Mouse (Mus musculus) brown adipose tissue, adult 24 weeks (tissue): ENCODE results near the gene Itga1. TPM values are rescaled to one million over a fixed set of nuclear protein-coding genes. Genes with fewer than 3 reads are reported as not detected.

Experiments
- H3K27ac ChIP-seq: fragments of 200-500 bp; replicated peaks from 2 replicates; pipeline ENCODE4 v1.5.1; 2012; ENCODE audit warnings: low read depth, mild to moderate bottlenecking, low read length
- H3K4me1 ChIP-seq: fragments of 200-500 bp; 2 replicates; pipeline ENCODE4 v1.6.1; 2012; ENCODE audit warnings: low read length, mixed read lengths; ENCODE audit not compliant: control insufficient read depth, insufficient read depth, insufficient read length
- H3K4me3 ChIP-seq: fragments of 200-500 bp; 2 replicates; pipeline ENCODE4 v1.5.1; 2012; ENCODE audit warnings: low read depth, mild to moderate bottlenecking, low read length, moderate library complexity; ENCODE audit not compliant: insufficient read depth
- polyA plus RNA-seq: library from polyadenylated mRNA; stranded (reverse); fragments of >200 nt; gene quantifications from 2 replicates; pipeline ENCODE4 v1.2.4, GENCODE M21; 2012; ENCODE audit not compliant: missing spikeins, insufficient read depth, insufficient read length

Gene Itga1
- polyA plus RNA-seq, 1 experiment = 21.6 TPM

GRCm38 (mm10) chr13:115050660-115051559, 50.9 kb downstream of the Itga1 start:
- no peak overlapping the region for H3K4me3 ChIP-seq
- H3K27ac ChIP-seq = no peak overlapping the region
- H3K4me1 ChIP-seq = peaks cover 6% of the 10 kb centered on the region

- Histone ChIP-seq H3K4me1 (peaks cover 9% of the 10 kb centered on the region; the same call in 1 of the 2 replicates), H3K4me3 (no peak overlapping the region), H3K27ac (no peak overlapping the region)
These were observed 59.1 kb downstream of the Itga1 start for GRCm38 (mm10) chr13:115042652-115043051.

GRCm38 (mm10) chr13:115037304-115037703, 64.5 kb downstream of the Itga1 start:
- H3K27ac ChIP-seq = no peak overlapping the region

GRCm38 (mm10) chr13:115035387-115035786, 66.4 kb downstream of the Itga1 start:
- H3K4me3 ChIP-seq = no peak overlapping the region
- H3K4me1 ChIP-seq = peaks cover 2% of the 10 kb centered on the region; the same call in 1 of the 2 replicates
- H3K27ac ChIP-seq = no peak overlapping the region; the same call in 1 of the 2 replicates

More at GRCm38 (mm10) chr13:115037304-115037703, 64.5 kb downstream of the Itga1 start:
- peaks cover 7% of the 10 kb centered on the region for H3K4me1 ChIP-seq
- H3K4me3 ChIP-seq = no peak overlapping the region

- peaks cover 2% of the 10 kb centered on the region; the same call in 1 of the 2 replicates for H3K4me1 ChIP-seq
- H3K27ac ChIP-seq = no peak overlapping the region
- H3K4me3 ChIP-seq = no peak overlapping the region
These were observed 68.6 kb downstream of the Itga1 start for GRCm38 (mm10) chr13:115033135-115033534.

- no peak overlapping the region for H3K27ac ChIP-seq
- no peak overlapping the region for H3K4me3 ChIP-seq
- H3K4me1 ChIP-seq = no peaks in the 10 kb centered on the region; the same call in 1 of the 2 replicates
These were observed 70.4 kb downstream of the Itga1 start for GRCm38 (mm10) chr13:115031177-115032000.

- Histone ChIP-seq H3K27ac (no peak overlapping the region), H3K4me1 (peaks cover 5% of the 10 kb centered on the region; the same call in 1 of the 2 replicates), H3K4me3 (no peak overlapping the region)
These were observed 76.4 kb downstream of the Itga1 start for GRCm38 (mm10) chr13:115025394-115025793.

GRCm38 (mm10) chr13:115022117-115022787, 79.5 kb downstream of the Itga1 start:
- Histone ChIP-seq H3K27ac (no peak overlapping the region), H3K4me3 (no peak overlapping the region), H3K4me1 (peaks cover 5% of the 10 kb centered on the region; the same call in 1 of the 2 replicates)

- H3K27ac ChIP-seq = peak overlapping the region; percentile 60
- peaks cover 5% of the 10 kb centered on the region; the same call in 1 of the 2 replicates for H3K4me1 ChIP-seq
- H3K4me3 ChIP-seq = no peak overlapping the region
These were observed 80.4 kb downstream of the Itga1 start for GRCm38 (mm10) chr13:115021411-115021810.

- Histone ChIP-seq H3K27ac (no peak overlapping the region), H3K4me1 (peaks cover 5% of the 10 kb centered on the region; the same call in 1 of the 2 replicates), H3K4me3 (no peak overlapping the region)
These were observed 81.0 kb downstream of the Itga1 start for GRCm38 (mm10) chr13:115020727-115021126.

GRCm38 (mm10) chr13:115017545-115017944, 84.2 kb downstream of the Itga1 start:
- no peak overlapping the region for H3K27ac ChIP-seq

GRCm38 (mm10) chr13:115011547-115011946, 90.2 kb downstream of the Itga1 start:
- peaks cover under 1% of the 10 kb centered on the region; the same call in 1 of the 2 replicates for H3K4me1 ChIP-seq
- no peak overlapping the region for H3K4me3 ChIP-seq
- H3K27ac ChIP-seq = no peak overlapping the region

More at GRCm38 (mm10) chr13:115017545-115017944, 84.2 kb downstream of the Itga1 start:
- peaks cover 5% of the 10 kb centered on the region; the same call in 1 of the 2 replicates for H3K4me1 ChIP-seq
- H3K4me3 ChIP-seq = no peak overlapping the region

GRCm38 (mm10) chr13:115006213-115006835, 95.4 kb downstream of the Itga1 start:
- H3K4me1 ChIP-seq = peaks cover 9% of the 10 kb centered on the region
- H3K27ac ChIP-seq = no peak overlapping the region; the same call in 1 of the 2 replicates
- no peak overlapping the region for H3K4me3 ChIP-seq

- H3K4me1 ChIP-seq = peaks cover 9% of the 10 kb centered on the region
- H3K4me3 ChIP-seq = no peak overlapping the region
- no peak overlapping the region for H3K27ac ChIP-seq
These were observed 96.4 kb downstream of the Itga1 start for GRCm38 (mm10) chr13:115005342-115005741.
